Mouse (Mus musculus) kidney, embryonic 16.5 days (tissue): ENCODE data around the gene Dlg2. TPM values are rescaled to one million over a fixed set of nuclear protein-coding genes. Genes with fewer than 3 reads are reported as not detected.

ENCODE experiments used
- ATAC-seq: fragments of 200-750 bp; cut with Nextera tagmentation; 2 replicates; pipeline ENCODE4 v1.8.0; 2017; ENCODE audit warnings: moderate TSS enrichment; ENCODE audit not compliant: low FRiP score, low TSS enrichment
- H3K27ac ChIP-seq: fragments of 300-500 bp; sonication (generic); 2 replicates; pipeline ENCODE4 v1.5.1; 2014; ENCODE audit warnings: low read length
- H3K27me3 ChIP-seq: fragments of 300-500 bp; sonication (generic); 2 replicates; pipeline ENCODE4 v1.6.1; 2014; ENCODE audit warnings: low read length, control low read depth, mixed read lengths; ENCODE audit not compliant: insufficient read depth
- H3K36me3 ChIP-seq: fragments of 300-500 bp; sonication (generic); 2 replicates; pipeline ENCODE4 v1.6.1; 2014; ENCODE audit warnings: low read length, control low read depth, mixed read lengths; ENCODE audit not compliant: insufficient read depth
- H3K4me1 ChIP-seq: fragments of 300-500 bp; sonication (generic); 2 replicates; pipeline ENCODE4 v1.6.1; 2014; ENCODE audit warnings: low read length, control low read depth, mixed read lengths; ENCODE audit not compliant: insufficient read depth
- H3K4me2 ChIP-seq: fragments of 300-500 bp; sonication (generic); replicated peaks from 2 replicates; pipeline ENCODE4 v1.6.1; 2014; ENCODE audit warnings: low read depth, low read length
- H3K4me3 ChIP-seq: fragments of 300-500 bp; sonication (generic); 2 replicates; pipeline ENCODE4 v1.5.1; 2014; ENCODE audit warnings: mild to moderate bottlenecking, low read length
- H3K9ac ChIP-seq: fragments of 300-500 bp; sonication (generic); replicated peaks from 2 replicates; pipeline ENCODE4 v1.6.1; 2014; ENCODE audit warnings: low read length
- H3K9me3 ChIP-seq: fragments of 300-500 bp; sonication (generic); 2 replicates; pipeline ENCODE4 v1.6.1; 2016; ENCODE audit warnings: low read length, control low read depth
- WGBS: fragments of 180-500 bp; shearing (Covaris S2); extraction: QIAGEN DNeasy Blood & Tissue Kit; methylation state at CpG from one replicate; pipeline ENCODE4 v1.1.7; 2014; 5-methylcytosine and 5-hydroxymethylcytosine counted together
- polyA plus RNA-seq: library from polyadenylated mRNA; unstranded; fragments of >200 nt; fragmentation: Nextera tagmentation; extraction: Ambion mirVana; gene quantifications from 2 replicates; pipeline ENCODE4 v1.2.1, GENCODE M21; 2015

Gene Dlg2
- polyA plus RNA-seq, 1 experiment from 2014 or later = 1.0 TPM

- H3K4me1 ChIP-seq = no peaks in the 10 kb centered on the region
- H3K9me3 ChIP-seq = no peaks in the 10 kb centered on the region
- H3K9ac ChIP-seq = no peak overlapping the region
- no peaks in the 10 kb centered on the region for H3K27me3 ChIP-seq
- H3K36me3 ChIP-seq = no peaks in the 10 kb centered on the region
- 86% methylated on average over 2 of the region's 2 CpGs for WGBS
- ATAC-seq = no peak
- H3K4me2 ChIP-seq = no peak overlapping the region
- no peak overlapping the region for H3K27ac ChIP-seq
- H3K4me3 ChIP-seq = no peak overlapping the region
These were observed 1953.8 kb downstream of the Dlg2 start for GRCm38 (mm10) chr7:92430254-92430653.

DNA sequence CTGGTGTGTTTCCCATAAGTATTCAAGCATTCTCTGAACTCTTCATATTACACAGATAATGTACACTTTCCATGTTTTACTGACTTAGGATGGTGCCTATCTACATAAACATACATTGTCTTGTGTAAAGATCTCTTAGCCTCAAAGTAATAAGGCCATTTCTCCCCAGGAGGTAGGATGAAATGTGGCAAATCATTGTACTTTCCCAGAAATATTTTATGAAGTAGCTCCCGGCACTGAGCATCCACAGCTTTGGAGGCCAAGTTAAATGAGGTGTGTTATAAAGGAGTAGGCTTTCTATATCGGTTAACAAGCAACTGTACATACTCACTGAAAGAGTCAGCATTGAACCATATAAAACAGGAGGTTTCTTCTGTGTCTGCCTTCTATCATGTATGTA is 1960.7 kb downstream of the Dlg2 start:
- no peak for ATAC-seq
- Histone ChIP-seq H3K27me3 (no peaks in the 10 kb centered on the region), H3K9ac (no peak overlapping the region), H3K9me3 (no peaks in the 10 kb centered on the region), H3K4me3 (no peak overlapping the region), H3K4me2 (no peak overlapping the region), H3K36me3 (no peaks in the 10 kb centered on the region), H3K27ac (no peak overlapping the region), H3K4me1 (no peaks in the 10 kb centered on the region)
- 60% methylated on average over 2 of the region's 2 CpGs for WGBS

DNA sequence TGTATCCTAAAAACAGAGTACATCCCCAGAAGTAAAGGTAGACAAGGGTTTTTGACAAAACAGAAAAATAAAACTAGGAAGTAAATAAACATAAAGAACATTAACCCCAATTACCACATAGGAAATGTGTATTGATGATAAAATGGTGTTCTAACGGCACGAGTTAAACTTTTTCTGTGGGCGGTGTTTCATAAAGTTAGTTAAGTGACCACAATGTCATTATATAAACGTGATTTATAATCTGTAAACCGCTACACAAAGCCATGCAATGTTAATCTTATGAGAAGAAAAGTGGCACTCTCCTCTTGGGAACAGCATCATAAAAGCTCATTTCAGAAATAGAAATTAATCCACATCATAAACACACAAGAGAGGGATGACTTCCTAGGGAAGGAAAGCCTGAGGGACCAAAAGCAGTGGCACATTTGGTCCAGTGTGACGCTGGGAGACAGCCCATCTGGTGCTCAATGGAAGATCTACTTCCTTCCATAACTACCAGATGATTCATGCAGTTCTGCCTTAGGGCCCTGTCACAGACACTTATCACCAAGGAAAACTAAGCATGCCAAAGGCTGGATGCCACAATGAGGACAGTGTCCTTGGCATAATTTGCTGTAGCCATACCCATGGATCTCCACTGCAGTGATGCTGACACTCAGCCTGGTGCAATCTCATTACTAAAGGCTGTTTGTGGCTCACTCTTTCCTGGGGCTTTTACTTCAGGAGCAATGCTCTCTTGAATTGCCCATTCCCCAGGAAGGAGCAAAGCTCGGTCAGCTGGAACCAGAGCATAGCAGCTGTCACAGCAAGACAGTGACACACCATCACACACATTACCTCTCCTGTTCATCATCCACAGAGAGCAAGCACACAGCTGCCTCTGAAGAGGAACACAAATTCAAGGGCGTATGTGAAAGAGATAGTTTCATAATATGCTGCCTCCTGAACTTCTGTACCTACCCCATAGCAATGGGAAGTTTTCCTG is 1963.3 kb downstream of the Dlg2 start:
- Histone ChIP-seq H3K9ac (no peak overlapping the region), H3K9me3 (no peaks in the 10 kb centered on the region), H3K27me3 (no peaks in the 10 kb centered on the region), H3K4me2 (no peak overlapping the region), H3K36me3 (no peaks in the 10 kb centered on the region), H3K27ac (no peak overlapping the region), H3K4me3 (no peak overlapping the region), H3K4me1 (peaks cover 9% of the 10 kb centered on the region; the same call in 1 of the 2 replicates)
- 68% methylated on average over 8 of the region's 8 CpGs for WGBS
- ATAC-seq = no peak

DNA sequence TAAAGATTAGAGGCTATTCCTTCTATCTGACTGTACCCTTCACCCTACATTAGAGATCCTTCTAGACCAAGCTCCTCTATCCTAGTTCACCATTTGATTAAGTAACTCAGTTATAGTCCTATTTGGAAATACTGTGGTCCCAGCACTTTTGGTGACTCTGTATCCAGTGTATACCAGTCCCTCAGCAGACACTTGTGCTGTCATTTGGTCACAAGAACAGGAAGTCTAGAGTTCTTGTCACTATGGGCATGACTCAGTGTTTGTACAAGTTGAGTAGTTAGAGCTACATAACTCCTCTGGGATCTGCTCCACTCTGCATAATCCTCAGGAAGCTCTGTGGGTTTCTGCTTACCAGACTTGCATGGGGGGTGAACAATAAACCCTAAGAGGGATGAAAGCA is 1965.1 kb downstream of the Dlg2 start:
- no peak overlapping the region for H3K27ac ChIP-seq
- no peak overlapping the region for H3K4me2 ChIP-seq
- no peaks in the 10 kb centered on the region for H3K36me3 ChIP-seq
- peaks cover 9% of the 10 kb centered on the region; the same call in 1 of the 2 replicates for H3K4me1 ChIP-seq
- no peak overlapping the region for H3K4me3 ChIP-seq
- H3K9ac ChIP-seq = no peak overlapping the region
- no peaks in the 10 kb centered on the region for H3K9me3 ChIP-seq
- no peak for ATAC-seq
- no peaks in the 10 kb centered on the region for H3K27me3 ChIP-seq

GRCm38 (mm10) chr7:92442082-92442481 is 1965.6 kb downstream of the Dlg2 start:
- H3K27ac ChIP-seq = no peak overlapping the region
- no peaks in the 10 kb centered on the region for H3K9me3 ChIP-seq
- H3K4me3 ChIP-seq = no peak overlapping the region
- H3K4me1 ChIP-seq = peaks cover 9% of the 10 kb centered on the region; the same call in 1 of the 2 replicates
- 85% methylated on average over 4 of the region's 4 CpGs for WGBS
- no peaks in the 10 kb centered on the region for H3K27me3 ChIP-seq
- H3K4me2 ChIP-seq = no peak overlapping the region
- no peak for ATAC-seq
- no peaks in the 10 kb centered on the region for H3K36me3 ChIP-seq
- no peak overlapping the region for H3K9ac ChIP-seq

DNA sequence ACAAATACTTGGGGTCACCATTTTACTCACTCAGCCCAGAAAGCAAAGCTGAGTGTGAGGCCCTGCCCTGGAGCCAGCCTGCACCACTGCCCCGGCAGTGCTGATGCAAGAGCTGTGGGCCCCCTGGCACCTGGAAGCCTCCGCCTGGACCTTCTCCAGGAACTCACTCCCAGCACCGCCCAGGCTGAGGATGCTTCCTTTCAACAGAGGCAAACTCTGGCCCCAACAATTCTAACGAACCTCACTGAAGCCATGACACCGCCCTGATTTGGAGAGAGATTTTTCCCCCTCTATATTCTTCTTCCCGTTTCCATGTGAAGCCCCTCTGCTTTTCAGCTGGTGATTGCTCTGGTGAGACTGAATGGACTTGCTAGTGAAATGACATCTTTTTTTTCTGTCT is 1971.5 kb downstream of the Dlg2 start:
- ATAC-seq = no peak
- peaks cover 7% of the 10 kb centered on the region; the same call in 1 of the 2 replicates for H3K4me1 ChIP-seq
- H3K36me3 ChIP-seq = no peaks in the 10 kb centered on the region
- H3K9ac ChIP-seq = no peak overlapping the region
- H3K4me3 ChIP-seq = no peak overlapping the region
- no peaks in the 10 kb centered on the region for H3K27me3 ChIP-seq
- no peaks in the 10 kb centered on the region for H3K9me3 ChIP-seq
- no peak overlapping the region for H3K27ac ChIP-seq
- no peak overlapping the region for H3K4me2 ChIP-seq
- 73% methylated on average over 6 of the region's 6 CpGs for WGBS

- ATAC-seq = no peak
- Histone ChIP-seq H3K27ac (no peak overlapping the region), H3K36me3 (no peaks in the 10 kb centered on the region), H3K4me3 (no peak overlapping the region), H3K9ac (no peak overlapping the region), H3K4me1 (peaks cover 6% of the 10 kb centered on the region; the same call in 1 of the 2 replicates), H3K4me2 (no peak overlapping the region), H3K9me3 (no peaks in the 10 kb centered on the region), H3K27me3 (no peaks in the 10 kb centered on the region)
- WGBS = 61% methylated on average over 7 of the region's 7 CpGs
These were observed 1972.5 kb downstream of the Dlg2 start for GRCm38 (mm10) chr7:92448782-92449575.

DNA sequence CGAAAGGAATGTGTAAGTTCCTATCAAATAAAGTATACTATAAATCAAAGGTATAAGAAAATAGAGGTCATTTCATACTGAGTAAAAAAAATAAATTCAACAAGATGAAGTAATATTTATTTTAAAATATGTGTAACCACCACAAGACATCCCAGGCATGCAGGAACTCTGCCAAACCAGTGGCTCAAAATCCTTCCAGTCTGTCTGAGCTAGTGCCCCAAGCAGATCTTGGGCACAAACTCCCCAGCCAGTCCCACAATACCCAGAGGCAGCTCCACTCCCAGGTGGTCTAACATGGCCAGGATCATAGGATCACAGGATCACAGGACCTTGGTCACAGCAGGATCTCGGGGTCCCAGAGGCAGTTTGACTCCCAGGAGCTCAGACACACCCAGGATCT is 1977.7 kb downstream of the Dlg2 start:
- ATAC-seq = no peak
- Histone ChIP-seq H3K9me3 (no peaks in the 10 kb centered on the region), H3K27me3 (no peaks in the 10 kb centered on the region), H3K4me1 (no peaks in the 10 kb centered on the region), H3K27ac (no peak overlapping the region), H3K4me3 (no peak overlapping the region), H3K9ac (no peak overlapping the region), H3K36me3 (no peaks in the 10 kb centered on the region), H3K4me2 (no peak overlapping the region)
- 71% methylated on average over 2 of the region's 2 CpGs for WGBS

GRCm38 (mm10) chr7:92455927-92456326 is 1979.5 kb downstream of the Dlg2 start:
- Histone ChIP-seq H3K4me2 (no peak overlapping the region), H3K36me3 (no peaks in the 10 kb centered on the region), H3K4me1 (no peaks in the 10 kb centered on the region), H3K27ac (no peak overlapping the region), H3K9me3 (no peaks in the 10 kb centered on the region), H3K4me3 (no peak overlapping the region), H3K27me3 (no peaks in the 10 kb centered on the region), H3K9ac (no peak overlapping the region)
- 60% methylated on average over 5 of the region's 5 CpGs for WGBS
- ATAC-seq = no peak
